Mouse (Mus musculus): ENCODE measurements around the gene Brf1.

Brf1 gene

GRCm38 (mm10) chr12:112976371-112977073, 24.0 kb downstream of the Brf1 start, which contains the start of gene Btbd6:
Btbd6 (plus strand) TSS chr12:112976482.
- DNase-seq (ENCODE audit: low spot score): peak; percentile 82

GRCm38 (mm10) chr12:112974736-112975135, 25.8 kb downstream of the Brf1 start:
- DNase-seq (ENCODE audit: low spot score): no peak

DNA sequence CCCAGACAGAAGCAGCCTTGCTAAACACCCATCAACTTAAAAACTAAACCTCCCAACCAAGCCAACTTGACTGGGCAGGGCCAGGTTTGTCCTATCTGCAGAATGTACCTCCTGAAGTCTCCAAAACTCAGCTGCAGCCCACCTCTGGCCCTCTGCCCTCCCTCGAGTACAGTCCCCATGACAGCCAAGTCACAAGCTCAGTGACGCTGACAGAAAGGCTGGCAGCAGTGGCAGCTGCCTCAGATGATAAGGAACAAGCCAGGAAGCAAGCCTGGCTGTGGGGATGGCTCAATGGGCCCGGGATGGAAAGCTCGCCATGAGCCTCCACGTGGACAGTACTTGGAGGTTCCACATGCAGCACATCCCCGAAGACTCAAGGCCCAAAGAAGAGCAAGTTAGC, 30.9 kb downstream of the Brf1 start:
- no peak for DNase-seq (ENCODE audit: low spot score)

- DNase-seq (ENCODE audit: low spot score): no peak
Measured at GRCm38 (mm10) chr12:112968943-112969342, 31.6 kb downstream of the Brf1 start.

DNA sequence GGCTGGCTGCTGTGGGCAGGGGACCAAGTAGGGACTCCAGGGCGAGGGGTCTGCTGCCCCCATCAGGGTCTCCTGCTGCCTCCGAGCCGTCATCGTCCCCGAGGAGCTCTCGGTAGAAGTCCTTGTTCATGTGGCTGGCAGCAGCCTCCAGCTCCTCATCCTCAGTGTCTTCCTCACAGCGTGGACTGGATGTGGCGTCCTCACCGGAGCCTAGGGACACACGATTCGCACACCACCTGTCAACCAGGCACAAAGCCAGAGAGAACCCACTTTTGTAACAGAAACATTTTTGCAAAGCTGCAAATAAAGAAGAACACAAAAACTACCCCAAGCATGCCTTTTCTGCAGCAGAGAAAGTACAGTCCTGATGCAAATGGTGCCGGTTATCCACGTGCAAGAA, 34.7 kb downstream of the Brf1 start:
- no peak for DNase-seq (ENCODE audit: low spot score)

DNA sequence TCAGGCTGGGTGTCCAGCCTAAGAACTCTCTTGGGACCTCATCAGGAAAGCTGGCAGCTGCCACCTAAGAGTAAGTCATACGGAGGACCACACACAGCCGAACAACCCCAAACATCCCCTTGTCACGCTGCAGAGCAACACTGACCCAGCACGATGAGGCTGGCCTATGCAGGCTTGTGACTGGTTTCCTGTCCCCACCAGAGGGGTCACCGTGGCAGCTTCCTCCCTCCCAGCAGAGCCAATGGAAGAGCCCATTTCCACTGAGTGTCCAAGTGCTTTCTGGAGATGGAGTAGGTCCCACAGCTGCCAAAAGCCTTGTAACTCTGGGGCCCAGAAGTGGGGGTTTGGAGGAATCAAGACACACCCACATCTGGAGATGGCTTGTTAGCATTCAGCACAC, 38.6 kb downstream of the Brf1 start:
- no peak for DNase-seq (ENCODE audit: low spot score)

DNA sequence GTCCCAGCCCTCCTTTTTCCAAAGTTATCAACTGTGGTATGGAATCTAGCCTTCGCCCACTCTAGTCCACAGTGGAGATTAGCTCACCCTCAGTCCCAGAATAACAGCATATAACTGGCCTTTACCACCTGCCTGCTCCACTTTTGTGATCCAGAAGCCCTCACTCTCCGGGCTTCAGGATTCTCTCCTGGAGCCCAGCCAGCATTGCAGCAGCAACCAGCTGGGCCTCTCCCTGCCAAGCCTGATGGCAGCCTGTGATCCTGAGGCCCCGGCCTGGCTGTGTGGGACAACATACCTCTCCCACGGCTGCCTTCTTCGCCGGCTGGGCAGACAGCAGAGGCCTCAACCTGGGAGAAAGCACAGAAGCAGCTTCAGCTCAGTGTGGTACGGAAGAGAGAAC, 39.1 kb downstream of the Brf1 start:
- DNase-seq (ENCODE audit: low spot score): no peak

GRCm38 (mm10) chr12:112959421-112959820, 41.1 kb downstream of the Brf1 start:
- no peak for DNase-seq (ENCODE audit: low spot score)

- peak; percentile 48 for DNase-seq (ENCODE audit: low spot score)
Measured at GRCm38 (mm10) chr12:112958303-112958702, 42.2 kb downstream of the Brf1 start.

GRCm38 (mm10) chr12:112955800-112956199, 44.7 kb downstream of the Brf1 start:
- DNase-seq (ENCODE audit: low spot score): peak; percentile 76

GRCm38 (mm10) chr12:112952926-112953565, 47.5 kb downstream of the Brf1 start:
- no peak for DNase-seq (ENCODE audit: low spot score)

DNA sequence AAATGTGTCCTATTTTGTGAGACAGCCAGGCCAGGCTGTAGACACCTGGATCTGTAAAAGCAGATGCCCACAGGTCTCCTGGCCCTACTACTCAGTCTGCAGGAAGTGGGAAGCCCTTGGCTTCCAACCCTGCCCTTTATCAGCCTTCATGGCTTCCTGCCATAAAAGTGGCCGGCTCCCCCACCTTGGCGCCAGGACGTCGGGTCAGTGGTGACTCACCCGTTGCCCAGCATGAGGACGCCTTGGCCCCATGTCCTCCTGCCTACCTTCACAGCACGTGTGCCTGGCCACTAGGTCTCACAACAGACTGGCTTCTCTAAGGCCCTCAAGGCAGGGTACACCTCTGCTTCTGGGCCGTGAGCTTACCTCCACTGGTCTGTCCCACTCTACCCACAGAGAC, 48.1 kb downstream of the Brf1 start:
- DNase-seq (ENCODE audit: low spot score): peak; percentile 42

- DNase-seq (ENCODE audit: low spot score): no peak
Measured at GRCm38 (mm10) chr12:112951150-112951842, 49.2 kb downstream of the Brf1 start.

- no peak for DNase-seq (ENCODE audit: low spot score)
Measured at GRCm38 (mm10) chr12:112950761-112951129, 49.8 kb downstream of the Brf1 start.

- DNase-seq (ENCODE audit: low spot score): peak; percentile 80
Measured at GRCm38 (mm10) chr12:112950040-112950760, 50.3 kb downstream of the Brf1 start.

DNA sequence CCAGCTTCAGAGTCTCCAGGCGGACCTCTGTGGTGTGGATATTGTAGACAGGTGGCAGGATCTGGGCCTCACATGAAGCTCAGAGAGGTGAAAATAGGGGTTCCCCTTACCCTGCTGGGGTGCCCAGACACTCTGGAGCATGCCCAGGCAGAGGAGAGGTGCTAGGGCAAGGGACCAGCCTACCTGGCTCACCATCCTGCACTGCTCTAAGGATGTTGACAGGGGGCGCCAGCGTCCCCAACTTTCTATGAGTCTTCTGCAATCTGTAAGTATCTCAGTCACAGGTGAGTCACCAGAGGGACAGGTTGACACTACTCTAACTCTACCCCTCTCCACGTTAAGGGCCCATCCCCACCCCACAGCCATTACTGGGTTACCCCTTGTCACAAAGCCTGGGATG, 53.2 kb downstream of the Brf1 start:
- no peak for DNase-seq (ENCODE audit: low spot score)

- DNase-seq (ENCODE audit: low spot score): no peak
Measured at GRCm38 (mm10) chr12:112943669-112944068, 56.8 kb downstream of the Brf1 start.

- DNase-seq (ENCODE audit: low spot score): peak; percentile 74
Measured at GRCm38 (mm10) chr12:112941776-112942713, 58.5 kb downstream of the Brf1 start, which contains the start of gene Nudt14. Nudt14 (minus strand) TSS chr12:112942124.

DNA sequence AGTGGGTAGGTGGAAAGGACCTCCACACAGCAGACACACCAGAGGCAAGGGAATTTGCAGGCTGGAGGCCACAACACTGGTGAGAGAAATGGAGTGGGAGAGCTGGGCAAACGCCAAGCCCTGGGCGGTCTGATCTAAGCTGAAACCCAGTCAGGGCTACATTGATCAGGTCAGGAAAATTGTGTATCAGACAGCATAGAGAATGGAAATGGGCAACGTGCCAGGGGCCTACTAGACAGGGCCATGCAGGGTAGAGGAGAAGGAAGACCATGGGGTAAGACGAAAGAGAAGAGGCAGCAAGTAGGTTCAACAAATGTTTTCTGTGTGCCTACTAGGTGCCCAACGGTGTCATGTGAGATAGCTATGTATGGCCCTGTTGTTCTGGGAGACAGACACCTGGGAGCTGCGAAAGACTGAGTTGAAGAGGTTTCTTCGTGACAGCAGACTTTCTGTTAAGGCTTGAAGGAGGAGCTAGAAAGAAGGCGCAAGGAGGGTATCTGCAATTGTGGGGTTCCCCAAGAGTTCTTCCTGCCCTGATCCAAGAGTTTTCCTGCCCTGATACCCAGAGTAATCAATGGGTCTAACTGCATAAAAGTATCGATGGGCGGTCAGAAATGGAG, 59.2 kb downstream of the Brf1 start:
- peak; percentile 31 for DNase-seq (ENCODE audit: low spot score)

DNA sequence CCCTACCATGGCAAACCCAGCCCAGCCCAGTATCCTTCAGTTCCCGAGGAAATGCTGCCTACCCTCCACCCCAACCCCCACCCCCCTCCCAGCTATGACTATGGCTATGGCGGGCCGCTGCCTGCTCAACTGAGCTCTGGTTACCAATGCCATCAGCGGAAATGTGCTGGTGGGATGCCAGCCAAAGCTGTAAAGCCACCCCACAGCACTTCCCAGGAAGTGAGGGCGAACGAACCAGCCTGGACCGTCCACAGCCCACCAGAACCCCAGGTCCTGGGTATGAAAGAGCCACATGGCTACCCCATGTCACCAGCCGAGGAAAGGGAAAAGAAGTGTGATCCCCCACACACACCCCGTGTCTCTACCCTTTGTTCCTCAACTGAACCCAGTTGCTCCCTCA, 59.8 kb downstream of the Brf1 start:
- no peak for DNase-seq (ENCODE audit: low spot score)

DNA sequence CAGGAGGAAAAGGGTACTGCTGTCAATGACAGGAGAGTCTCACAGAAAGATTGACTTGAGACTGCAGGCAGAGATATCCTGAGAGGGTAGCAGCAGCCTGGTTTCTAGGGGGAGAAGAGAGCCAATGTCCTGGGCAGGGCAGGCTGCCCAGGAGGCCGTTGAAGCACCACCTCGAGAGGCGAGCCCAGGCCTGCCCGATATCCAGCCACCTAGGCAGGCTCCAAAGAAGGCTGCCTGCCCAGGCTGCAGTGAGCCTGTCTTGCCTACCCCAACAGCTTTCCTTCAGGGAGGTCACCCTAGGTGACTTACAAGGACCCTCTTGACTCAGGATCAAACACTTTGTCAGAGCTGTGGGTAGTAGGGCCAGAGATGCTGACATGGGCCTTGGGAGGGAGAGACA, 60.3 kb downstream of the Brf1 start:
- DNase-seq (ENCODE audit: low spot score): peak; percentile 26
